Mouse (Mus musculus): ENCODE results near the gene Stab2. TPM values are rescaled to one million over a fixed set of nuclear protein-coding genes. Genes with fewer than 3 reads are reported as not detected.

Gene Stab2
- polyA plus RNA-seq, 1 experiment from 2014 or later = 2.6 TPM

GRCm38 (mm10) chr10:87024884-87025283 lies 17.1 kb upstream of the Stab2 start:
- 4% methylated on average over 10 of the region's 10 CpGs for WGBS
- Histone ChIP-seq H3K9ac (no peak overlapping the region), H3K4me2 (no peak overlapping the region), H3K27me3 (peaks cover 5% of the 10 kb centered on the region; the same call in 1 of the 2 replicates), H3K4me3 (replicated peaks) (no peak overlapping the region), H3K36me3 (no peaks in the 10 kb centered on the region), H3K27ac (no peak overlapping the region), H3K4me1 (no peaks in the 10 kb centered on the region), H3K9me3 (replicated peaks) (no peaks in the 10 kb centered on the region)
- ATAC-seq (replicated peaks; ENCODE audit: low FRiP score) = peak; percentile 79

DNA sequence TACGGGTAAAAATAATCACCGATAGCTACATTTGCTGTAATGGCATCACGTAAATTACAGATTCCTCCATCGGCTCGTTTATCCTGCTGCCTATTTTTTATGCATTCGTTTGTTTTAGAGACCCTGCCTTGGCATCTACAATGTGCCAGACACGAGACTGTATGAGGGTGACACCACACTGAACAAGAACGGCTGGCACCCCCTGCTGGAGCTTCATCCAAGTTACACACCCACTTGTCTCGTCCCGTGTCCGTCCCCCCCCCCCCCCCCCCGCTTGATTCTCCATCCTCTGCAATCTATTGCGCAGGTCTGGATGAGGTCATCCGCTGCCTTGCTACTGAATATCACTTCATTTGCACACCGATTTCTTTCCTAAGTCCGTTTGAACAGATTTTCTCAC lies 12.9 kb upstream of the Stab2 start:
- Histone ChIP-seq H3K4me2 (no peak overlapping the region), H3K9me3 (replicated peaks) (no peaks in the 10 kb centered on the region), H3K4me3 (replicated peaks) (no peak overlapping the region), H3K27ac (no peak overlapping the region), H3K9ac (no peak overlapping the region), H3K27me3 (peaks cover 5% of the 10 kb centered on the region; the same call in 1 of the 2 replicates), H3K4me1 (peaks cover 11% of the 10 kb centered on the region), H3K36me3 (no peaks in the 10 kb centered on the region)
- WGBS = 73% methylated on average over 12 of the region's 16 CpGs
- ATAC-seq (replicated peaks; ENCODE audit: low FRiP score) = no peak

- no peak overlapping the region for H3K9ac ChIP-seq
- H3K36me3 ChIP-seq = no peaks in the 10 kb centered on the region
- 40% methylated on average over 9 of the region's 9 CpGs for WGBS
- H3K27ac ChIP-seq = no peak overlapping the region
- no peak overlapping the region for H3K4me2 ChIP-seq
- H3K9me3 ChIP-seq (replicated peaks) = no peaks in the 10 kb centered on the region
- H3K27me3 ChIP-seq = peaks cover 5% of the 10 kb centered on the region; the same call in 1 of the 2 replicates
- H3K4me1 ChIP-seq = peaks cover 15% of the 10 kb centered on the region
- peak; percentile 55; the same call in 1 of the 2 replicates for ATAC-seq (replicated peaks; ENCODE audit: low FRiP score)
- H3K4me3 ChIP-seq (replicated peaks) = no peak overlapping the region
Observed at GRCm38 (mm10) chr10:87018876-87019275, 11.1 kb upstream of the Stab2 start.

- Histone ChIP-seq H3K36me3 (no peaks in the 10 kb centered on the region), H3K9ac (no peak overlapping the region), H3K9me3 (replicated peaks) (no peaks in the 10 kb centered on the region), H3K27ac (no peak overlapping the region), H3K4me1 (peaks cover 15% of the 10 kb centered on the region), H3K27me3 (no peaks in the 10 kb centered on the region; the same call in 1 of the 2 replicates), H3K4me2 (no peak overlapping the region), H3K4me3 (replicated peaks) (no peak overlapping the region)
- peak; percentile 80 for ATAC-seq (replicated peaks; ENCODE audit: low FRiP score)
- WGBS = 36% methylated on average over 9 of the region's 9 CpGs
Observed at GRCm38 (mm10) chr10:87016151-87016692, 8.4 kb upstream of the Stab2 start.

DNA sequence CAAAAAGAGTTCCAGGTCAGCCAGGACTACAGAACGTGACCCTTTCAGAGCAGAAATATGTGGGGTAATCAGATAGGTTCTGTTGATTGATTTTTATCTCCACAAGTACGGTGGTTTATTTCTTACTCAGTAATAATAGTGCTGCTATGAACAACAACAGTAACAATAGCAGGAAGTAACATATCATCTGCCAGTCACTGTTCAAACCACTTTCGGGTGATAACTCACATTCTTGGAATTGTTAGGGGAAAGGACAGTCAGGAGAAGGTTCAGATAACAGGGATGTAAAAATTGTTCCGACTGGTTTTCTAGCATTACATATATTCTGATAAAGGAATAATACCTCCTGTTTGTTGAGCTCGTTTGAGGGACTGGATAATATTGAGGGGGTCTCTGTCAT lies 7.6 kb upstream of the Stab2 start:
- Histone ChIP-seq H3K27ac (no peak overlapping the region), H3K4me3 (replicated peaks) (no peak overlapping the region), H3K4me2 (no peak overlapping the region), H3K36me3 (no peaks in the 10 kb centered on the region), H3K27me3 (no peaks in the 10 kb centered on the region; the same call in 1 of the 2 replicates), H3K9ac (no peak overlapping the region), H3K4me1 (peaks cover 15% of the 10 kb centered on the region), H3K9me3 (replicated peaks) (no peaks in the 10 kb centered on the region)
- ATAC-seq (replicated peaks; ENCODE audit: low FRiP score) = no peak
- 21% methylated on average over 5 of the region's 5 CpGs for WGBS

GRCm38 (mm10) chr10:87014391-87014965 lies 6.7 kb upstream of the Stab2 start:
- peaks cover 15% of the 10 kb centered on the region for H3K4me1 ChIP-seq
- 64% methylated on average over 7 of the region's 7 CpGs for WGBS
- H3K27ac ChIP-seq = peak overlapping the region; percentile 37; the same call in 1 of the 2 replicates
- H3K36me3 ChIP-seq = no peaks in the 10 kb centered on the region
- no peak overlapping the region for H3K4me2 ChIP-seq
- H3K27me3 ChIP-seq = no peaks in the 10 kb centered on the region
- no peak overlapping the region for H3K9ac ChIP-seq
- H3K9me3 ChIP-seq (replicated peaks) = no peaks in the 10 kb centered on the region
- no peak for ATAC-seq (replicated peaks; ENCODE audit: low FRiP score)
- H3K4me3 ChIP-seq (replicated peaks) = no peak overlapping the region

- no peaks in the 10 kb centered on the region for H3K9me3 ChIP-seq (replicated peaks)
- H3K4me3 ChIP-seq (replicated peaks) = no peak overlapping the region
- peaks cover 9% of the 10 kb centered on the region for H3K4me1 ChIP-seq
- no peak overlapping the region for H3K27ac ChIP-seq
- H3K36me3 ChIP-seq = no peaks in the 10 kb centered on the region
- no peak overlapping the region for H3K4me2 ChIP-seq
- H3K9ac ChIP-seq = no peak overlapping the region
- no peaks in the 10 kb centered on the region for H3K27me3 ChIP-seq
- no peak for ATAC-seq (replicated peaks; ENCODE audit: low FRiP score)
- 84% methylated on average over 7 of the region's 7 CpGs for WGBS
Observed at GRCm38 (mm10) chr10:87012087-87012486, 4.3 kb upstream of the Stab2 start.

GRCm38 (mm10) chr10:87008215-87008499 lies 332 bp upstream of the Stab2 start:
- H3K9ac ChIP-seq = no peak overlapping the region
- no peak overlapping the region for H3K4me2 ChIP-seq
- WGBS = 83% methylated on average over 3 of the region's 3 CpGs
- no peaks in the 10 kb centered on the region for H3K36me3 ChIP-seq
- H3K4me1 ChIP-seq = no peaks in the 10 kb centered on the region
- no peak for ATAC-seq (replicated peaks; ENCODE audit: low FRiP score)
- H3K4me3 ChIP-seq (replicated peaks) = no peak overlapping the region
- no peaks in the 10 kb centered on the region for H3K27me3 ChIP-seq
- H3K27ac ChIP-seq = no peak overlapping the region
- no peaks in the 10 kb centered on the region for H3K9me3 ChIP-seq (replicated peaks)

- Histone ChIP-seq H3K4me3 (replicated peaks) (no peak overlapping the region), H3K27me3 (no peaks in the 10 kb centered on the region), H3K27ac (no peak overlapping the region), H3K9ac (no peak overlapping the region), H3K9me3 (replicated peaks) (no peaks in the 10 kb centered on the region), H3K4me2 (no peak overlapping the region), H3K36me3 (no peaks in the 10 kb centered on the region), H3K4me1 (0 out of 2 replicates have a peak, but pooled peaks cover 3% of the 10 kb centered on the region)
- ATAC-seq (replicated peaks; ENCODE audit: low FRiP score) = no peak
- 48% methylated on average over 14 of the region's 14 CpGs for WGBS
Observed at GRCm38 (mm10) chr10:86992238-86992976, 15.4 kb downstream of the Stab2 start.

DNA sequence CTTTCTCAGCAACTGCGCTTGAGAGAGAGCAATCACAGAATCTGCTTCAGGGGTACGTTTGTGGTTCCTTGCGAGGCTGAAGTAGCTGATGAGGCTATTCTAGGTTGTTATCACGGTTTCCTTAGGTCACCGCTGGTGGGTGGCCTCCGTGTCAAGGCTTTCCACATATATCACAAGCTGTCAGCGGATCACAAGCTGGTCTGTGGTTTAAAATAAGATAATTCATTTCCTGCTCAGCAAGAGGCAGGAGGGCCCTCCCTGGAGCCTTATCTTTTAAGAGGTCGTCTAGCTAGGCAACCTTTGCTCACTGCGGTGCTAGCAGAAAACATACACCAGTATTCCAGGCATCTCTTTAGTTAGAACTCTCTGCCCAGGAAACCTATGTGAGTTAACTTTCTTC lies 17.2 kb downstream of the Stab2 start:
- 36% methylated on average over 9 of the region's 9 CpGs for WGBS
- Histone ChIP-seq H3K9me3 (replicated peaks) (no peaks in the 10 kb centered on the region), H3K4me3 (replicated peaks) (no peak overlapping the region), H3K9ac (no peak overlapping the region), H3K36me3 (no peaks in the 10 kb centered on the region), H3K4me2 (no peak overlapping the region), H3K27me3 (no peaks in the 10 kb centered on the region), H3K27ac (no peak overlapping the region), H3K4me1 (0 out of 2 replicates have a peak, but pooled peaks cover 3% of the 10 kb centered on the region)
- no peak for ATAC-seq (replicated peaks; ENCODE audit: low FRiP score)

DNA sequence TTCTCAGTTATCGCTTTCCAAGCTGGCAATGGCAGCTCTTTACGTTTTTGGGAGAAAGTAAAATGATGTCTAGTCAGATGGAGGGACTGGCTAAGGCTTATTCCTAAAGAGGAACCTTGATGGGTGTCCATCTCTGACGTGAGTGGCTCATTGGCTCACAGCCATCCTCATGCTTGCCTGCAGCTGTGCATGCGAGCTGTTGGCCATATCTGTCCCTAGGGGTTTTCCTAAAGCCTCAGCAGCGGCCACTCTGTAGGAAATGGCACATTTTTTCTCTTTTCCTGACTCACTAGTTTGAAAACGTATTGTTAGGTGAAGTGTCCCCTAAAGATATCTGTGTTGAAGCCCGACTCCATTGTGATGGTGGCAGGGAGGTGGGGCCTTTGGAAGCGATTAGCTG lies 18.0 kb downstream of the Stab2 start:
- 64% methylated on average over 8 of the region's 8 CpGs for WGBS
- Histone ChIP-seq H3K4me2 (no peak overlapping the region), H3K36me3 (no peaks in the 10 kb centered on the region), H3K9me3 (replicated peaks) (no peaks in the 10 kb centered on the region), H3K4me1 (0 out of 2 replicates have a peak, but pooled peaks cover 3% of the 10 kb centered on the region), H3K27ac (no peak overlapping the region), H3K9ac (no peak overlapping the region), H3K27me3 (no peaks in the 10 kb centered on the region), H3K4me3 (replicated peaks) (no peak overlapping the region)
- 0 out of 2 replicates have a peak, but pooled peaks have one; percentile 15 for ATAC-seq (replicated peaks; ENCODE audit: low FRiP score)

- Histone ChIP-seq H3K9me3 (replicated peaks) (no peaks in the 10 kb centered on the region), H3K27me3 (no peaks in the 10 kb centered on the region), H3K4me3 (replicated peaks) (no peak overlapping the region), H3K4me2 (no peak overlapping the region), H3K36me3 (no peaks in the 10 kb centered on the region), H3K9ac (no peak overlapping the region), H3K27ac (no peak overlapping the region), H3K4me1 (0 out of 2 replicates have a peak, but pooled peaks cover 5% of the 10 kb centered on the region)
- WGBS = 81% methylated on average over 5 of the region's 5 CpGs
- ATAC-seq (replicated peaks; ENCODE audit: low FRiP score) = no peak
Observed at GRCm38 (mm10) chr10:86976001-86976726, 31.7 kb downstream of the Stab2 start.

All from kidney, embryonic 15.5 days (tissue).